Mouse (Mus musculus) right cerebral cortex, adult 2 months (tissue): ENCODE data around the gene Gpr165.
A peak's percentile ranks its signal among the peaks of the same experiment; 100 is the strongest.

Source experiments
- DNase-seq, 2 experiments: peaks; one replicate each; pipeline ENCODE4 v3.0.0; 2021 to 2022; ENCODE audit warnings: low spot score in 2 of 2

Gene Gpr165

GRCm38 (mm10) chrX:96712907-96713774 lies at the start of gene Gpr165:
Gpr165 (plus strand) TSS chrX:96713441.
- peak; percentile 61 to 64 for DNase-seq

DNA sequence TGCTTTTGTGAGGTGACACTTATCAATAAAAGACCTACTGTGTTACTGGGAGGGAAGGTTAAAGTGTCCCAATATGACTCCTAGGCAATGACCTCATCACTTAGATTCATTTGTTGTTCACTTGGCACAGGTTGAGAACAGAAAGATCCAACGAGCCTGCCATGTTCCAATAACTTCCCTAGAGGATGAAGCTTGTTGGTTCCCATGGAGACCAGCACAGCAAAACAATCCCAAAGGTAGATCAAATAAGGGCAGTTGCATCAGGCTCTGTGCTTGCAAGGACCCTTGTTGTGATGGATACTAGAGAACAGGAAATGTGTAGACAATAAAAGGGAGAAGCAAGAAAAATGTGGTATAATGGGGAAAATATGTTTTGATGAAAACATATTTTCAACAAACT lies 38.4 kb upstream of the Gpr165 start:
- no peak for DNase-seq
